Mouse (Mus musculus): ENCODE results near the gene 9130230L23Rik.
"Not testable (repeated sequence)": the region's sequence is repeated elsewhere in the genome, so short reads cannot be mapped to it uniquely, and the experiment has no call there.

Gene 9130230L23Rik

DNA sequence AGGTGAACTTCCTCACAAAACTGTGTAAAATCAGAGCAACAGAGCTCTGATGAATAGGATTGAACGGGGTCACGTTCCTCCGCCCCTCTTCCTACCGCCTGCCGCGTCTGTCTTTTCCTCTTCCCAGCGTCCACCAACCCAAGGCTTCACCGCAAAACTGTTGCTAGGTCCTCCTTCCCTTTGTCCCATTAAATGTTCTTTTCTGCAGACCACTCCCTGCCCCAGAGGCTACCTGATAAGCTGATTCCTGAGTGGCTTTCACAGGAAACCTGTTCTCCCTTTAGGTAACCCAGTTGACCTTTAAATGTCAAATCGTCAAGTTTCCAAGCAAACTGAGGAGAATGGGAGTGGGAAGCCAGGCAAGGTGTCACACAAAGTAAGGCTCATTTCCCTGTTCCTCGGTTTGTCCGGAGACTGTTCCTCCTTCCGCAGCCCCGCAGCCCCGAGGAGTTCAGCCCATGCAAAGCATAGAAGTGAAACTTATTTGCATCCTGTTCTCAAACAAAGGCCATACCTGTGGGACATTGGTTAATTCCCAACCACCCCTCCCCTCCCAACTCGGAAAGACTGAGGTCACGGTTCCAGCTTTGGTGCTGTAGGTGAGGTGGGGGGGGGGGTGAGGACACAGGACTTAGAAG lies 1.1 kb upstream of the 9130230L23Rik start:
- DNase-seq (ENCODE audit: low read depth, low spot score): no peak

DNA sequence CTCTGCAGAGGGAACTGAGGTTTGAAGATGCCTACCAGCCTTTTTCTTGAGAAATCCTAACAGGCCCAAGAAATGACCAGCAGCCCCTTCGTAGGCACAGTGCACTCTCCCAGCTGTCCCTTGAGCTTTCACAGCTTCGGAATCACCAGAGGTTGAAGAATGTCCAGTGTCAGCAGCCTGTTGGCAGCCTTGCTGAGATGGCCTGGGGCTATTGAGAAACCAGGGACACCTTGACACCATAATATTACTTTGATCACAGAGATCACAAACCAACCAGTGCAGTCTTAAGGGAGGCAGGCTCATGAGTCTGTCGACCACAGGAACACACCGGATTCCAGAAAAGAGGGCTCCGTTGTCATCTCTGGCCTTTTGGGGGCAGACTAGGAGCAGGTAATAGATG lies 2.9 kb downstream of the 9130230L23Rik start:
- DNase-seq (ENCODE audit: low read depth, low spot score): no peak

DNA sequence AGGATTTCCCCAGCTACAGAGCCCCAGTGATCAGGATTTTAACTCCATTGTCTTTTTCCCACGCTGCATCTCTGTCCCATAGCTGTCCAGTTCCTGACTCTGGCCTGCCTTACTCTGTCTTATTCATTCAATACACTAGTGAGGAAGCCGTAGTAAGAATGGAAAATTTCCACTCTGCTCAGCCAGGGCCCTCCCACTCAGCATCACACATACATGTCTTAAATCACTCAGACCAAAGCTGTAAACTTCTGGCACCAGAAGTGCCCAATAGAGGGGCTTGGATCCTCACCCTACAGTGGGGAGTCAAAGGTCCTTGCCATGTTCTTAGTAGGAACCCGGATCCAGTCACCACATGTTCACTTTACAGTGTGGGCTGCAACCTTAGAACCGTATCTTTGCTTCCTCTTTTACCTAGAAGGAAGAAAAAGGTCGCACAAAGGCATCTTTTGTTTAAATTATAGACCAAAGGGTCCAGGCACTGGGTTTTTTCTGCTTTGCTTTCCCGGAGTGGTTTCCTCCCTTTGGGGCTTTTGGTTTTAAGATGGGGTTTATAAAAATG lies 3.4 kb downstream of the 9130230L23Rik start:
- DNase-seq (ENCODE audit: low read depth, low spot score): no peak

DNA sequence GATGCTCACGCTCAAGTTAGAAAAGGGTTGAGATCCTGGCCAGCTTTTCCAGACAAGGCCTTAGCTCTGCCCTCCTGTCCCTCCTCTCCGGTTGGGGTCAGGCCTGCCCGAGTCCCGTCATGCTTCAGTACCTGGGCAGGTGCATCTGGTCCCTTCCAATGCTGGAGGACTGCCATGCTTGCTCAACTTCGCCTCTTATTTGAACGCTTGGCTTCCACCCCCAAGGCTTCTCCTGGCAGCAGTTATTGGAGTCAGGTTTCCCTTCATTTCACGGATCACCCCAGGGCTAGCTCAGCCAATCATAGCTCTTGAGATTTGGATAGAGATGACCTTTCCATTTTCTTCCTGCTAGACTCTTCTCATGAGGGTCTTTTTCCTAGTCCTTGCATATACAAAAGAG lies 4.0 kb downstream of the 9130230L23Rik start:
- no peak for DNase-seq (ENCODE audit: low read depth, low spot score)

DNA sequence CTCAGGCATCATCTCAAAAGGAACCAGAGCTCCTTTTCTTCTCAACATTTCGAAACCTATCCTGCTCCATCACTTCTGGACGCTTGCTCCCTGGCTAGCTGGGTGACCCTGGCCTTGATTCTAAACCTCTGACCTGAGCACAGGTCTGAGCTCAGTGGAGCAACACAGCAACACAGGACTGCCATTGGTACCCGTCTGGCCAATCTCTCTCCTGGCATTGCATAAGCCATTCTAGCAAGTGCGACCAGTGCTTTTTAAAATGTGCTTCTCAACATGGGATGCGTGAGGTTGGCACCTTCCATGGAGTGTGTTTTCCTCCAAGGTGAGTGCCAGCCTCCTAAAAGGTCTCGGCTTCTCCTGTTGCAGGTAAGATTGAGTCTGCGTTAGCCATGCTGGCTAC lies 5.0 kb downstream of the 9130230L23Rik start:
- no peak for DNase-seq (ENCODE audit: low read depth, low spot score)

DNA sequence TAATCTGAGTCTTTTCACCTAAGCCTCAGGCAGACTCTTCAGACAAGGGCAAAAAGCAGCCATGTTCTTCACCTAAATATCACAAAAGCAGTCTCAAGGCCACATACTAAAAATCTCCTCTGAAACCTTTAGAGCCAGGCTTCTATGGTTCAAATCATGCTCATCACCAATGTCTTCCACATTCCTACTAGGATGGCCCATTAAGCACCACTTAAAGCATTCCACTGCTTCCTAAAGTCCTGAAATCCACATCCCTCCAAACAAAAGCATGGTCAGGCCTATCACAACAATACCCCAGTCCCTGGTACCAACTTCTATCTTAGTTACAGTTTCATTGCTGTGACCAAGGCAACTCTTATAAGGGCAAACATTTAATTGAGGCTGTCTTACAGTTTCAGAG lies 6.3 kb downstream of the 9130230L23Rik start:
- no peak for DNase-seq (ENCODE audit: low read depth, low spot score)

DNA sequence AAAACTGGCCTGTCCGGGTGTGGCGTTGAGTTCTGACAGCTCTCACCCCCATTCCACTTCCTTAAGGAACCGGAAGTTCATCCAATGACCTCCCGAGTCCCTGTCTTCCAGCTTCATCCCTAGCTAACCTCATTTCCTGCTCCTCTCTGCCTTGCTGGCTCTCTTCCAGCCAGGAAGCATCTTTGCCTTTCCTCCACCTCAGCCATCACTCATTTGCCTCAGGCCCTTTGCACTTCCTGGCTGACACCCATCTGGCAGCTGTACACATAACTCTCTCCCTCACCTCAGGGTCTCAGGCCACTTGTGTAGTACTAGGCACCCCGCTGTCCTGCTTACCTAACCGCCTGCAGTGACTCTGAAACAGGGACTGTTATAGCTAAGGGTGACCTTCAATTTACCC lies 9.4 kb downstream of the 9130230L23Rik start:
- no peak for DNase-seq (ENCODE audit: low read depth, low spot score)

DNA sequence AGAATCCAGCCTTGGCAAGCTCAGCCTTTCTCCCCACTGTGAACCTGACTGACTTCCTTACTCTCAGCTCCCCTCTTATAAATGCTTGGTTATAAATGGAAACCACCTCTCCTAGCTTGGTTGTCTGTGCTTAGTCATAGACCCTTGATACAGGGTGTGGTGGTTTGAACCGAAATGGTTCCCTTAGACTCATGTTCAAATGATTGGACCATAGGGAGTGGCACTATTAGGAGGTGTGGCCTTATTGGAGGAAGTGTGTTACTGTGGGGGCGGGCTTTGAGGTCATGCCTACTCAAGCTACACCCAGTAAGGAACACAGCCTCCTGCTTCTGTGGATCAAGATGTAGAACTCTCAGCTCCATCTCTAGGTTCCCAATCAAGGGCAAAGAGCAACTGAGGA lies 12.9 kb downstream of the 9130230L23Rik start:
- DNase-seq (ENCODE audit: low read depth, low spot score): no peak

DNA sequence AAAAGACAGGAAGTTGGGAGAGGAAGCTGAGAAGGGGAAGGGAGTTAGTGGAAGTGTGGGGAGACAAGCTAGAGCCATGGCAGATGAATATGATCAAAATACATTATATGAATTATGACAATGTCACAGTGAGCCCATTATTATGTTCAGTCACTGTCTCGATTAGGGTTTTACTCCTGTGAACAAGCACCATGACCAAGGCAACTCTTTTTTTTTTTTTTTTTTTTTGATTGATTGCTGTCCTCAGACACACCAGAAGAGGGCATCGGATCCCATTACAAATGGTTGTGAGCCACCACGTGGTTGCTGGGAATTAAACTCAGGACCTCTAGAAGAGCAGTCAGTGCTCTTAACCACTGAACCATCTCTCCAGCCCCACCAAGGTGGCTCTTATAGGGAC lies 17.1 kb downstream of the 9130230L23Rik start:
- not testable (repeated sequence) for DNase-seq (ENCODE audit: low read depth, low spot score)

DNA sequence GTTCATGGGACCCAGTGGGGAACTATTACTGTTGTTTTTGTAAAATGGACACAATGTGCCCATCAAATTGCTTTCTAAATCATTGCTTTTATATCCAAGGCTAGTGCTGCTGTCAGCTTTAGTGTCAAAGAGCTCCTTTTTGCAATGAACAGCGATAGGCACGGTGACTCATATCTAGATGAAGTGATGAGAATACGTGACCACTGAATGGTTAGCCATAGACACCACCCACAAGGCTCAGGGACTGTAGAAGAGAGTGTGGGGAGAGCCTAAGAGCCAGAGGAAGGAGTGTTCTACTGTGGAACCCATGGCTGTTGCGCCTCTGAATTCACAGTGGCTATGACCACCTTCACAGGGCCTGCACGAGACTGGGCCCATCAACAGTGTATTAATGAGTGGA lies 17.7 kb downstream of the 9130230L23Rik start:
- DNase-seq (ENCODE audit: low read depth, low spot score): no peak

DNA sequence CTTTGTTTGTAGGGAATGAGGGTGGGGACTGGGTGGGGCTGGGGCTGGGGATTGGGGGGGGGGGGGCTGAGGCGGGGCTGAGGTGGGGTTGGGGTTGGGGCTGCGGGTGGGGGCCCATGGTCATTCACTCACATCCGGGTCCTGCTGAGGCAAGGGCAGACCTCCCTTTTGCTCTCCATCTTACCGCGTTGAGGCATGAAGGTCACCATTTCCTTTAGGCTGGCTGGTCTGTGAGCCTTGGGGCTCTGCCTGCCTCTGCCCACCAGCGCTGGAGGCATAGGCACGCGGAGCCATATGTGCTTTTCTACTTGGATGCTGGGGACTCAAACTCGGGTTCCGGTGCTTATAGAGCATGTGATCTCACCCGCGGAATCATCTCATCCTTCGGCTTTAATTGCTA lies 28.4 kb downstream of the 9130230L23Rik start:
- no peak for DNase-seq (ENCODE audit: low read depth, low spot score)

DNA sequence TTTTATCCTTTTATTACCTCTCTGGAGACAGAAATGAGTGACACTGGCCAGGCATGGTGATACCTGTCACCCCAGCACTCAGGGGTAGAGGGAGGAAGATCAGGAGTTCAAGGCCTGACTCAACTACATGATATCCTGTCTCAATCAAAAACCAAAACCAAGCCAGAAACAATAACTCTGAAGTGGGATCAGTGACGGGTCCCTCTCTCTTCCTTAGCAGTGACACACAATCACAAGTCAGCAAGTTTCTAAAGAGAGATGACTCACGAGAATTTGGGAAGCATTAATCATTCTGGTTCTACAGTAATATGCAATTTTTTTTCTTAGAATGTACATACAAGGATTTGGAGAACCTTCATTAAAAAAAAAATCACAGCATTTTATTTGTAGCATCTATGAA lies 30.9 kb downstream of the 9130230L23Rik start:
- no peak for DNase-seq (ENCODE audit: low read depth, low spot score)

DNA sequence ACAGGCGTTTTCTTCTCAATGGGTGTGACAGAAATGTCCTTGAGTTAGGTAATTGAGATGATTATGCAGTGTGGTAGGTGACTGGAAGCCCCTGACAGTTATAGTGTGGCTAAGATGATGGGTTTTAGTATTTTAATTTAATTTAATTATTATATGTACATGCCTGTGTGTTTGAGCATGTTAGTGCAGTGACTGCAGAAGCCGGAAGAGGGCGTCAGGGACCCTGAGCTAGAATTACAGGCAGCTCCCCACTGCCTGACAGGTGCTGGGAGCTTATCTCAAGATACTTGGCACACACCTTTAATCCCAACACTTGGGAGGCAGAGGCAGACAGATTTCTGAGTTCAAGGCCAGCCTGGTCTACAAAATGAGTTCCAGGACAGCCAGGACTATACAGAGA lies 36.1 kb downstream of the 9130230L23Rik start:
- no peak for DNase-seq (ENCODE audit: low read depth, low spot score)

DNA sequence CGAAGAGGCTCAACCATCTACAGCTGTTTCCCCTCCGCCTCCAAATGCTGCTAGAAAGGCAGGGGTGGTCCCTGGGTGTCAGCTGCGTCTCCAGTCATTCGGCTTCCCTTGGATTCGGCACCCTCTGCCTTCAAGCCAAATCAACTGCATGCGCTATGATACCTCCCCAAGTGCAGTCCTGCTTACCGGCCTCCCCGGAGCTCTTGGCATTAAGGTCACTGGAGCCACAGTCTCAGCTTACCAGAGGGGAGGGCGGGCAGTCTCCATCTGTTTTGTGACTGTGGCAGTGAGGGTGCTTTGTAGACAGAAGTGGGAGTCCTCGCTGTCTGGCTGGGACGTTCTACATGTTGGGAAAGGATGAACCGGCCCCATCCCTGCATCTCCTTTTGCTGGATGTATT lies 37.0 kb downstream of the 9130230L23Rik start:
- DNase-seq (ENCODE audit: low read depth, low spot score): no peak

DNA sequence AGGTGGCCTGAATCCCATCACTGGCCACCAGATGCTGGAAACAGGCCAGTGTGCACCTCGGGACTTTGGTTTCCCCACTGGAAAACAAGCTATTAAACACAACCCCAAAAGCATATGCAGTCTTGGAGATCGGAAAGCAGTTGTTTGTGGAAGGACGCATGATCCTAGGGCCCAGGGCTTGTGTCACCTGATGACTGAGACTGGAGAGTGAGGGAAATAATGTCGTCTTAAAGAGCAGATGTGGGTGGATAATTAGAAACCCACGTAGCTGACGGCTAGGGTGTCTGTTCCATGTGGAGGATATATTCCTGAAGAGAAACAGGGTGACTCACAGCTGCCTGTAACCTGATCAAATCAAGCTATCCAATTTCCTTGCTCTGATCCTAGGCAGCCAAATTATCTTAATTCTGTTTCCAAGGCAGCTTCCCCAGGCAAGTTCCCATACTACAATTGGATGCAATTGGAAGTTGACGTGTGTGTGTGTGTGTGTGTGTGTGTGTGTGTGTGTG lies 38.3 kb downstream of the 9130230L23Rik start:
- no peak for DNase-seq (ENCODE audit: low read depth, low spot score)

DNA sequence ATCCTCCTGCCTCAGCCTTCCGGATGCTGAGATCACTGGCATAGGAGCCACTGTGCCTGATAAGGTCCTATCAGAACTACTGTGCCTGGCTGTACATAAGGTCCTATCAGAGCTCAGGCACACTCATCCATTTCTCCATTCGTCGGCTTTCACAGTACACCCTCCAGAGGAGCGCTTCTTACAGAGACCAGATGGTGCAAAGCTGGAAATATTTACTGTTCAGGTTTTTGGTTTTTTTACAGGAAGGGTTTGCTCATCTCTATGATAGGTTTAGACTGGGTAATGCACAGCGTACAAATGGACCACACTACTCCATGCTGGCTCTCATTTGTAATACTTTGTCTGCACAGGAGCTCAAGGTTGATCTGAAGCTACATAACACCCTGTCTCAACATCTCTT lies 40.8 kb downstream of the 9130230L23Rik start:
- no peak for DNase-seq (ENCODE audit: low read depth, low spot score)

DNA sequence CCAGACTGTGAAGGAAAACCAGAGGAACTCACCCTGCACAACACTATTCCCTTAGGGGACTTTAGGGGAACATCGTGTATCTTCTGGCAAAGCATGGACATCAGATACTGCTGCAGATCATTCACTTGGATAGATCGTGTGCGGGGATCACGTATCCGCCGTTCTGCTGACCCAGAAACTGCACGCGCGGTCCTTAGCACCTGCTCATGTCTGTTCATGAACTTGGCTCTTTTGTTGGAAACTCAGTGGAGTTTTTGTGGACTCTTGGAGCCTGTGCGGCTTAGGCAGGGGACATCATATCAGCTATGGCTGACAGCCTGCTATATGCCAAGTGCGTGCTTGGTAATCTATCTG lies 43.5 kb downstream of the 9130230L23Rik start:
- no peak for DNase-seq (ENCODE audit: low read depth, low spot score)

DNA sequence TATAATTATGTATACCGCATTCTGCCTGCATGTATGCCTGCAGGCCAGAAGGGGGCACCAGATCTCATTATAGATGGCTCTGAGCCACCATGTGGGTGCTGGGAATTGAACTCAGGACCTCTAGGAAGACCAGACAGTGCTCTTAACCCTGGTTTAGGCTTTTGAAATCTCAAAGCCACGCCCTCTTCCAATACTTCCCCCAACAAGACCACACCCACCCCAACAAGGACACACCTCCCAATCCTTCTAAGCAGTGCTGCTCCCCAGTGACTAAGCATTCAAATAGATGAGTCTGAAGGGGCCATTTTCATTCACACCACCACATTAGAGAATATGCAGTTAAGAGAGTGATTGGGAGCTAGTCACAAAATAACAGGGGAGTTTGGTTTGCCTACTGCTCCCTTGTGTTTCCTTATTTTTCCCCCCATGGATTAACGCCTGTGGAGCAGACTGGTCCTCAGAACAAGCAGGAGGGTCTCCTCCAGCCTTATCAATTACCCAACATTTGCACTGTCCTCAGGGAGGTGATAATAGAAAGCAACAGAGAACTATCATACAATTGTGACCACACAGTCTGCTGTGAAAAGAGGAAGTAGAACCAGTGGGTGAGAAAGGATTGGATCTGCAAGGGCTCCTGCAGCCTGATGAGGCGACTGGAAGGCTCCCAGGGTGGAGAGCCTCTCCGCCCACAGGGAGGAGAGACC lies 44.0 kb downstream of the 9130230L23Rik start:
- DNase-seq (ENCODE audit: low read depth, low spot score): no peak

DNA sequence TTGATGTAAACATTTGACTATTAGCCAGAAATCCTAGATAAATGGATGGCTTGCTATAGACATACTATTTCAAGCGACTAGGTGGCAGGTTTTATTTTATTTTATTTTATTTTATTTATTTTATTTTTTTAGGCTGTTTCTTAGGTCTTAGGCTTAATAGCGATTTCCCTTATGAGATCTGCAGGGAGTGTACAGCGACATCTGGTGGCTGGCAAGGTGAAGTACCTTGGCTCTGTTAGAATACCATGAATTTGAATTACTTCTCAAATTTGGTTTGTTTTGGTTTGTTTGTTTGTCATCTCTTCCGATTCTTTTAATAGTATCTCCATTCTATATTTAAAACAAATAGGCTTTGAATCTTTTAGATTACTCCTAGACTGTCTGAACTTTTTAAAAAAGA lies 45.5 kb downstream of the 9130230L23Rik start:
- no peak for DNase-seq (ENCODE audit: low read depth, low spot score)

DNA sequence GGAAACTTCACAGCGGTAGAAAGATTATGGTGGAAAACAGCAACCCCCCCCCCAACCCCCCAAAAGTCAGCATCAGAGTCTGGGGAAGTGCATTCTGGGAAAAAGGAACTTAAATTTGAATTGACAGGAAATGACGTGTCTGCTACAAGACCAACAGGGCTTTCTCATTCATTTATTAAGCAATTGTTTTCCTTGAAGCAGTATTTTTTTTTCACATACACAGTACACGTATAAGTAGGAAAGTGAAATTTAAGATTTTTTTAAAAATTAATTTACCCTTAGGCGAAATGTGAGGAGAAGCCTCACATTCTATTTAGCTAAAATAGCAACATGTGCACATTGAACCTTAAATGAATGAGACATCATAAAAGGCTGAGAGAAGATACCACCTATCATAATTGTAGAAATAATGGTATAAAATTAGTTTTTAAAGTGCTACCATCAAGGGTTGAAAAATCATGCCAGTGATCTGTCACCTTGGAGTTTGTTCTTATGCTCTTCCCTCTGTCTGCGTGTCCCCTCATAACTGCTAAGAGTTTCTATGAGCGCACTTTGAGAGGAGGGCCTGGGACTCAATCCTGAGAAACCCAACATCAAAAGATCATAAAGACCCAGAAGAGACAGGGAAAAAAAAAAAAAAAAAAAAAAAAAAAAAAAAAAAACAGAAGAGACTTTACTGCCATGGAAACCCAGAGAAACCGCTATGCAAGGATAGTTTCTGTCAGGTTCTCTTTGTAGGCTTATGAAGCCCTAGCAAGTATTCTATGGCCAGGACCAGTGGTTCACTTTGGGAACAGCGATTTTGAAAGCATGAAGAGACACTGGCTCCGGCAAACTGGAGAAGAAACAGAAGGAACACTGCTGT lies 47.7 kb downstream of the 9130230L23Rik start:
- DNase-seq (ENCODE audit: low read depth, low spot score): no peak

DNA sequence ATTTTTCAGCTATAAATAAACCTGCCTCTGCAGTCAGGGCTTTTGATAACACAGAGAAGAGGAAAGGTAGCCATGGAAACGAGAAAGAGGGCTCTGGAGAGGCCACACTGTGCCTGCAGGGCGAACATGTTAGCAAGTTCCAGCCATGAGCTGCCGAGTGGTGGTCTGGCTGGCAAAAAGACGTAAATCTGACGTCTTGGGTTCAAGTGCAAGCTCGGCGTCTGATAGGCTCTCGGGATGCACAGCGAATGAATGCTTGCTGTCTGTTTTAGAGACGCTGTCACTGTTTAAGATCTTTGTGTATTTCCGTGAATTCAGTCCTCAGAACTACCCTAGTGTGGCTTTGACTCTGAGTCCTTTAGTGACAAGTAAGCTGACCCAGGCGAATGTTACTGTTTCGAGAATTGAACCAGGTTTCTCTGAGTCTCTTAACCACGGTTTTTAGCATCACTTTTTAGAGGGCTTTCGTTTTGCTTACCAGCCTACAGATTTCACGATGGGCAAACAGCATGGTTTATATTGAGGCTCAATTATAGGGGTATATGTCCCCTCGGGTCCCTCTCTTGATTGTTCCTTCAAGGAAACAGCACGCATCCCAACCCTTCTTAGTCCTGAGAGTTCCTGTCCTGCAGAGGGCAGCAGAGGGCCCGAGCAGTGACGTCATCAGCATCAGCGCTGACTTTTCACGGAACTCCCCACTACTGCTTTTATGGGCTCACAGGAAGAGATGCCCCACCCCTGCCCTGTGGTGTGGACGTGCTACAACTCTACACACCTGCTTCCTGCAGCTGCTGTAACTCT lies 48.5 kb downstream of the 9130230L23Rik start:
- DNase-seq (ENCODE audit: low read depth, low spot score): peak; percentile 65
